Mouse (Mus musculus): ENCODE results near the gene Ubn1.
A peak's percentile ranks its signal among the peaks of the same experiment; 100 is the strongest.

The Ubn1 gene

DNA sequence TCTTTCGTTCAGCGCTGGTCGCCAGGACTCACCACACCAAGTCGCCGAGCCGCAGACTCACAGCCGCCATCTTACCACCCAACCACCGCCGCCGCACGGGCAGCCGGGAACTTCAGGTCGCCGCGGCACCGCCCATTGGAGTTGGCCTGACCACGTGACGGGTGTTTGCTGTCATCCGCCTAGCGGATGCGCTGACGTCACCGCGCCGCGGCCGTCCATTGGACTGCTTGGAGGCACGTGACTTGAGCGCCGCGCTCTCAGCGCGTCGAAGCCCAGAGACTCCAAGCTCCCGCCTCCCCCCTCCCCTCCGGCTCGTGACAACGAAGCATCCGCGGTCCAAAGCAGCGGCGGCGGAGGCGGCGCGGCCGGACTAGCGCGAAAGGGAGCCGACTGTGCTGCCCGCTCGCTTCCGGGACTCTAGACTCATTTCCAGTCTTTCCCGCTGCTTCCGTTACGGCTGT lies at the start of gene Ubn1, which contains the start of gene Glyr1:
Gene Ubn1 (plus strand): TSS at position 284 of the 461 bp plus-strand sequence.
Gene Glyr1 (minus strand): TSS at position 90 of the 461 bp plus-strand sequence.
- ATAC-seq (ENCODE audit: insufficient number of reproducible peaks, low FRiP score, low TSS enrichment): peak; percentile 98

DNA sequence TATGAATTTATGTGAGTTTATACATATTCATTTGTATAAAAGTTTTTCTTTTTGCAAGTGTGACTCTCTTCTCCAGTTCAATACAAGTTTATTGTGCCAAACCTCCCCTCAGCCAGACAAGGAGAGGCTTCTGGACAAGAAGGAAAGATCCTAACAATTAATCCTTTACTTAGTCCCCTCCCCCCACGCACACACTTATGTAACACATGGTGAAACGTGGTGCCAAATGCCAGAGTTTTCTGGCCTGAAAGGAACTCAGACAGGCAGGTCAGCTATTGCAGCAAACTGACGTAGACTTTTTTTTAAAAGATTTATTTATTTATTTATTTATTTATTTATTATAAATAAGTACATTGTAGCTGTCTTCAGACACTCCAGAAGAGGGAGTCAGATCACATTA lies 49.2 kb upstream of the Ubn1 start:
- no peak for ATAC-seq (ENCODE audit: insufficient number of reproducible peaks, low FRiP score, low TSS enrichment)

GRCm38 (mm10) chr16:5007067-5007466 lies 42.8 kb upstream of the Ubn1 start, which contains the start of gene Smim22:
TSS of gene Smim22 (plus strand) at chr16:5007288.
- ATAC-seq (ENCODE audit: insufficient number of reproducible peaks, low FRiP score, low TSS enrichment): no peak

GRCm38 (mm10) chr16:5007492-5007891 lies 42.4 kb upstream of the Ubn1 start:
- no peak for ATAC-seq (ENCODE audit: insufficient number of reproducible peaks, low FRiP score, low TSS enrichment)

GRCm38 (mm10) chr16:5008076-5008475 lies 41.8 kb upstream of the Ubn1 start:
- no peak for ATAC-seq (ENCODE audit: insufficient number of reproducible peaks, low FRiP score, low TSS enrichment)

GRCm38 (mm10) chr16:5010371-5010935 lies 39.4 kb upstream of the Ubn1 start:
- ATAC-seq (ENCODE audit: insufficient number of reproducible peaks, low FRiP score, low TSS enrichment): no peak

DNA sequence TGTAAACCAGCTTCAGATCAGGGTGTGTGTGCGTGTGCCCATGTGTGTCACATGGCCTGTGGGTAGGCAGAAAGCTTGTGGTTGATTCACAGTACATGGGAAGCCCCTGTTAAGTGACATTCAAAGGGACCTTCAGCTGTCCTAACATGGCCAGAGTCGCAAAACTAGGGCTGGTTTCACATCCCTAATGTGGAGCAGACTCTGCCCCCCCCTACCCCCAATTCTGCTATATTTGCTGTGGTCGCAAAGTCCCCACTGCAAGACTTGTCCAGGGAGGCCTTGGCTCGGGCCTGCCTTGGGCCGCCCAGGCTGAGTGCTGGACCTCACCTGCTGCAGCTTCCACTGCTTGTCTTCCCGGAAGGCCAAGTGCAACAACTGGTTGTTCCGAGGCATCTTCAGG lies 38.6 kb upstream of the Ubn1 start:
- no peak for ATAC-seq (ENCODE audit: insufficient number of reproducible peaks, low FRiP score, low TSS enrichment)

DNA sequence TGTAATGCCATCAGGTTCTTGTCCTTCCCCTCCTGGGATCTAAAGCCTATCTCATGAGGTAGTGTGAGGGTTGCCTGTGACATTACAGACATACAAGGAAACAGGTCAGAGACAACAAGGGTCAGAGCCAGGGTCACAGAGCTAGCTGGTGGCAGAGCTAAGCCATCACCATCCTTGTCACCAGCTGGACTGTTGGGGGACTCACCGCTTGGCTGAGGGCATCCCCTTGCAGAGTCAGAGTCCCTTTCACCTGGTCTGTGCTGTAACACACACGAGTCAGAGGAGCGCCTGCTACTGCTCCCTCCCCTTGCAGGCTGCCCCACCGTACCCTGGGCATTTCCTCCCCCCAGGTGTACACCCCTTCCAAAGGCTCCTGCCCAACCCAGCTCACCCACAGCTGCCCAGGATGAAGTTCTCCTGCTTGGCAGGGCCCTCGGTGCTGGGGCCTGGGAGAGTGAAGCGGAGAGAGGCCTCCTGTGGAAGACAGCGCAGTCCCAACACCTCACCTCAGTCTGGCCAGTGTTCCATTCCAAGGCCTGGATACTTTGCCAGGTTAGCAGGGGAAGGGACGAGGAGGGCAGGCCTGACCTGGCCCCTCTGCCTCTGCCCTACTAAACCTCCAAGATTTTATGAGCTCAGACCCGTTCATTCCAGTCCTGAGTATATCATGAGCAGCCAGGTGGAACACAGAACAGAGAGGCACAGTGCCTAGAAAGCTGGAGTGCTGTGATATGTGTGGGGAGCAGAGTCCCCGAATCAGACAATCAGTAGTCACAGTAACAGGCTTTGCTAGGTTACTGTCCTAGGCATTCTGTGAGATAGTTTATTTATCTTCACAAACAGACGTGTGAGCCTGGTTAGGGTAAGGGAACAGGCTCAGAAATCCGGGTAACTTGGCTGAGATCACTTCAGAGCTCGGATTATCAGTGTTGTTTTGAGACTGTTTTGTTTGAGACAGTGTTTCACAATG lies 37.5 kb upstream of the Ubn1 start:
- ATAC-seq (ENCODE audit: insufficient number of reproducible peaks, low FRiP score, low TSS enrichment): no peak

GRCm38 (mm10) chr16:5013054-5013838 lies 36.6 kb upstream of the Ubn1 start, which contains the start of gene Rogdi:
TSS of gene Rogdi (minus strand) at chr16:5013553.
- peak; percentile 99 for ATAC-seq (ENCODE audit: insufficient number of reproducible peaks, low FRiP score, low TSS enrichment)

- ATAC-seq (ENCODE audit: insufficient number of reproducible peaks, low FRiP score, low TSS enrichment): no peak
Observed at GRCm38 (mm10) chr16:5014578-5014977, 35.3 kb upstream of the Ubn1 start.

GRCm38 (mm10) chr16:5024021-5024420 lies 25.8 kb upstream of the Ubn1 start:
- no peak for ATAC-seq (ENCODE audit: insufficient number of reproducible peaks, low FRiP score, low TSS enrichment)

- no peak for ATAC-seq (ENCODE audit: insufficient number of reproducible peaks, low FRiP score, low TSS enrichment)
Observed at GRCm38 (mm10) chr16:5029847-5030246, 20.0 kb upstream of the Ubn1 start.

DNA sequence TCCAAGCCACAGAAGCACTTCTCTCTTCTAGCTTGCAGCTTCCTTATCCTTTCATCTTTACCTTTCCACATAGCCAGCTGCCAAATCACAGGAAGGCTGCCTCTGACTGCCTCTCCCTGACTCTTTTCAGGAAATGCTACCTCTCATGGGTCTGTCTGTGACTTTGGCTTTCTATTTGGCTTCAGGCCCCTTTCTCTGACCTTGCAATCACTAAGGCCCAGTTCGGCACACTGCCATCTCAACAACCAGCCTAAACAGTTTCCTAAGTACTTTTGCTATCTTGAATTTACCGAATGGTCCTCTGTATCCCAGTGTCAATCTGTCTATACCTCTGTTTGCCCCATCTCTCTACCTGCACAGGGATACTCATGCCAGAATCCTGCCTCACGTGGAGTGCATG lies 14.3 kb upstream of the Ubn1 start:
- ATAC-seq (ENCODE audit: insufficient number of reproducible peaks, low FRiP score, low TSS enrichment): no peak

DNA sequence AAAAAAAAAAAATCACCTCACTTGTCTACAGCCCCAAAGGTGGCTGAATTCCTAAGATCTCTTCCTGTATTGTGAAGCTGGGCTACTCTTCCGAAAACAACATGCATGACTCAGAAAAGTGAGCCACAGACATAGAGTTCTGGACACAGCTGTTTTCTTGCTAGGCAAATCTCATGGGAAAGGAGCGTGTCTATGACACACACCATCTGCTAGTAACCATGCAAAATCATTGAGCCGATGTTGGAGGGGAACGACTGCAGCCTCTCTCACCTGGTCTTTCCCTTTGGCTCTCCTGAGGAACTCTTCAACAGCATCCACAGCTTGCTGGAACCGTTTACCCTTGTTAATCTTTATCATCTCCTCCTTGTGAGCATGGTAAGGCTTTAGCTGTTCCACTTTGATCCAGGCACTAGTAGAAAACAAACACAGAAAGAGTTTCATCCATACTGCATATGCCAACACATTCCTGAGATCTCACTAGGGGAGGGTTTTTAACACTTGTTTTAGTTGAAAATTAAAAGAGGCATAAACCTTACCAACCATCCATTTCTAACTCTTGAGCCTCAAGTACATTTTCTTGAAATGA lies 13.1 kb upstream of the Ubn1 start:
- ATAC-seq (ENCODE audit: insufficient number of reproducible peaks, low FRiP score, low TSS enrichment): no peak

GRCm38 (mm10) chr16:5045322-5045721 lies 4.5 kb upstream of the Ubn1 start:
- no peak for ATAC-seq (ENCODE audit: insufficient number of reproducible peaks, low FRiP score, low TSS enrichment)

DNA sequence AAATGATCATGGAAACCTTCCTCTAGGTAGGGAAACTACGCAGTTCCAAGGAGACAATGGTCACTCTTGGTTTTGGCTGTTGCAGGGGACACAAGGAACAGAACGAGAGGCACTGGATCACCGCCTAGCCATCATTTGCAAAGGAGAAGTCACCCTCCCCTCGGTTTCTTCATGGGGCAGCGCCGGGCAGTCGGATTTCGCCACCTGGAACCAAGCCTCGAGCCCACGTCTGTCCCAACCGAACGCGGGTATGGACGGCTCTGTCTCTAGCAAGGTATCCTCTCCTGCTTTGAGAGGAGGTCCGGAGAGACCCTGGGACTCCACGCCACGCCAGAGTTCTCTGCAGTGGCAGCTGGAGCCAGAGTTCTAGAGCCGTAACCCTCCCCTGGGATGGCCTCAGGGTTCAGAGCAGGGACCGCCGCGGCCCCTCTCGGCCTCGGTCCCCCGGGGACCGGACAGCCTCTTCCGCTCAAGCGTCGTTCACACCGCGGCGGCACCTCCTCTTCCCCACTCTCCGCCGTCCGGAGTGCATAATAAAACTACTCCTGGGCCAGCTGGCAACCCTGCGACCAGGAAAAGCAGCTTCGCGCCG lies 579 bp upstream of the Ubn1 start:
- peak; percentile 42; the same call in 1 of the 2 replicates for ATAC-seq (ENCODE audit: insufficient number of reproducible peaks, low FRiP score, low TSS enrichment)

DNA sequence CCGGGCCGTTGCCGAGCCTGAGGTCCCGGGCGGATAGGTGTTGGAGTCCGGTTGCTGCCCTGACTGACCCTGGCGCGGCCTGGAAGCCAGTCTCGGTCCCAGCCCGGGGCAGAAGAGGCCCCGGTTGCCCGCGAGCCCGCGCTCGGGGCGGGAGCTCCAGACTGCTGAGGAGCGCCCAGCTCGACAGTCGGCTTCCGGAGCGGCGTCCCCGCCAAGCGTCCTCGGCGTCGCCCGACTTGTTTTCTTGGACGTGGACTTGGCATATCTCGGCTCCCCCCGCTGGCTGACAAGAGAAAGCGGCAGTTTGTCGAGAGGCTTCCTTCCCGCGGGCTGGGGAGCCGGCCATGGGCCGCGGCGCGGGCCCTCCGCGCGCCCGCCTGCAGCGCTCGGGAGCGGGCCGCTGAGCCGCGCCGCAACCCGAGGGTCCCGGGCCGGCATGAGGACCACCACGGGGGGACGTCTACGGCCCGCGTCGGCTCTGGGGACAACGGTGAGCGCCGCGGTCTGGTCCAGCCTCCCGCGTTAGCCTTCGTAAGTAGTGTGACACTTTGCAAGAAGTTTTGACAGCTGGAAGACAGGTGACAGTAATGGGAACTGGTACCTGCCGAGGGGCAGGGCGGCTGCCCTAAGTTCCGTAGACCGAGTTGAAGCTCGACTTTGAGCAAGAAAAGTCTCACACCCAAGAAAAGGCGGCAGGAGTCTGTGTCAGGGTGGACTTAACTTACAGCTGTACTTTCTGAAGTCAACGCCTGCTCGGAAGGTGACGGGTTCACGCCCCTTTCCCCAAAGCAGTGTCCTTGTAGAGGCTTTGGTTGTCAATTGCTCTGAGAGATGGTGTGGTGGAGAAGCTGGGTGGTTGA lies 624 bp downstream of the Ubn1 start:
- ATAC-seq (ENCODE audit: insufficient number of reproducible peaks, low FRiP score, low TSS enrichment): no peak; the same call in 1 of the 2 replicates

DNA sequence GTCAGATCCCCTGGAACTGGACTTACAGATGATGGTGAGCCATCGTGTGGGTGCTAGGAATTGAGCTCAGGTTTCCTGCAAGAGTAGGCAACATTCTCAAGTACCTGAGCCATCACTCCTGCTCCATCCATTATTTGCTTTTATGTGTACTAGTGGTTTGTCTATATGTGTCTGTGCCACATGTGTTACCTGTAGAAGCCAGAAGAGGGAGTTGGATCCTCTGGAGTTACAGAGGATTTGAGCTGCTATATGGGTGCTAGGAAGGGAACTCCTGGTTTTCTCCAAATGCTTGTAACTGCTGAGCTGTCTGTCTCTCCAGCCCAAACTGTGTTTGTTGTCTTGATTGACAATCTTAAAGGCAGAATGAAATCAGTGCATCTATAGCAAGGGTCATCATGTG lies 8.3 kb downstream of the Ubn1 start:
- no peak for ATAC-seq (ENCODE audit: insufficient number of reproducible peaks, low FRiP score, low TSS enrichment)

GRCm38 (mm10) chr16:5063472-5063871 lies 13.6 kb downstream of the Ubn1 start:
- ATAC-seq (ENCODE audit: insufficient number of reproducible peaks, low FRiP score, low TSS enrichment): no peak

Measured in cerebellum, adult (tissue).